Mouse (Mus musculus) ES-Bruce4 (cell line): Measurements from ENCODE around the gene Dnpep.

Experiments
- CTCF ChIP-seq: IDR thresholded peaks from one replicate; pipeline ENCODE4 v1.8.1; 2011; ENCODE audit warnings: low read depth, low read length
- EP300 ChIP-seq: IDR thresholded peaks from 2 replicates; pipeline ENCODE4 v1.6.1; 2011; ENCODE audit warnings: low read depth, low read length; ENCODE audit not compliant: insufficient read depth
- POLR2A ChIP-seq: IDR thresholded peaks from one replicate; pipeline ENCODE4 v1.8.1; 2011; ENCODE audit warnings: low read length; ENCODE audit not compliant: insufficient read depth

- TF ChIP-seq CTCF (no peak), EP300 (no peak), POLR2A (no peak)
Measured at GRCm38 (mm10) chr1:75349275-75349674, 31.5 kb upstream of the Dnpep start.
